Mouse (Mus musculus) left cerebral cortex, adult 9 months (tissue): ENCODE measurements around the gene Lig3.

ENCODE experiments used
- DNase-seq, 2 experiments: peaks; one replicate each; pipeline ENCODE4 v3.0.0; 2022; ENCODE audit warnings: low spot score in 2 of 2

The Lig3 gene

DNA sequence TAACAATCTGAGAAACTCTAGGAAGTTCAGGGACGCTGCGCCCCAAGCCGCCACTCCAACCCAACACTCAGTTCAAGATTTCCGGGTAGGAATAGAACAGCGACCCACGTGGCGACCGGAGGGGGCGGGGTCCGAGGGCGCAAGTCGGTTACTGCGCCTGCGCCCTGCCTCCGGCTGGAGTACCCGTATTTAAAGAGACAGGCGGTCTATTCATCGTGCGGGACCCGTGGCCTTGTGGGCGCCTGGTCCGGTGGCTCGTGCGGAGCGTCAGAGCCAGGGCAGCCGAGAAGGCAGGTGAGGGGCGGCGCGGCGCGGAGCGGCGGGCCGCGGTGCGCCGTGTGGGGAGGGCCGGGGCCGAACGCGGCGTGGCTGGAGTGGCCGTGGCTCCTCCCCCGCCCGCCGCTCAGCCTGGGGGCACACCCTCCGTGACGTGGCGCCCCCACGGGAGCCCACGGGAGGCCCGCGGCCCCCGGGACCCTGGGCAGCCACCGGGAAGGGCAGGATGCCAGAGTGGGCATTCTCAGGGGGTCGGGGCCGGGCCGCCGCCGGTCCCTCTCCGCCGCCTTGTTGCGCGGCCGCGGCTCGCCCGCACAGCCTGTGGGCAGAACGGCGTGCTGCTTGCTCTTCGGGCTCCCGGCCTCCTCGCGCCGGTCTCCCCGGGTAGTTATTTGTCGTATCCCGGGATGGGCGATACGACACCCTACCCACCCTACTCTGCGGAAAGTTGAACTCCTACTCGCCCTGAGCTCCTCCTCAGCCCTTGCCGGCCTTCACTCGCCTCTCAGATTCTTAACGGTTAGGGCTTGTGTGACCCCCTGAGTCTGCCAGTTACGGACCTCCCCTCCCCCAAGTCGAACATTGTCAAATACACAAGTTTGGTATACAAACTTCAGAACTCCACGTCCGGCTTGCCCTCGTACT is at the start of gene Lig3:
TSS of gene Lig3 (plus strand) at position 126 of the 921 bp plus-strand sequence.
- DNase-seq, result peak; percentile 78 to 95

DNA sequence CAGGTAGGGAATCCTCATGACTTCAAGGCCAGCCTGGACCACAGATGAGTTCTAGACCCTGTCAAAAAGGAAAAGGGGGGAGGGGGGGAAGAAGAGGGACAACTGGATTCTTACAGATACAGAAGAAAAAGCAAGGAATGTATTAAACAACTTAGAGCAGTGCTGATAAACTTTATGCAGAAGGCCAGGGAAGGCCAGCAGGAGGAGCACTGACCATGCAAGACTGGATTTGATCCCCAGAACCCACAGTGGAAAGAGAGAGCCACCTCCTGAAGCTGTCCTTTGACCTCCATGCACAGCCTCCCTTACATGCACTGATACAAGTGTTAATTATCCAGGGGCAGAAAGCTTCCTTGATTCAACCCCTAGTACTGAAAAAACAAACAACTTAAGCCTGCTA is 46.7 kb upstream of the Lig3 start:
- no peak for DNase-seq

DNA sequence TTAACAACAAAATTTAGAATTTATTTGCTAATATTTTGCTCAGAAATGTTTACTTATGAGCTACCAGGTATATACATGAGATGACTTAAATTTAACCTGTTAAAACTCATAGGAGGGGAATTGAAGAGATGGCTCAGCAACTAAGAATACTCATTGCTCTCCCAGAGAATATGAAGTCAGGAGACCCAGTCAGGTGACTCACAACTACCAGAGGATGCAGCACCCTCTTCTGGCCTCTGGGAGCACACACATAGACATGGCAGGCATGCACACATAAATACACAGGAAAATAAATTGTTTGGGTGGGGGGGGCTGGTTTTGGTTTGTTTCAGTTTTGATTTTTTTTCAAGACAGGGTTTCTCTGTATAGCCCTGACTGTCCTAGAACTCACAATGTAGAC is 41.9 kb upstream of the Lig3 start:
- DNase-seq, result no peak

DNA sequence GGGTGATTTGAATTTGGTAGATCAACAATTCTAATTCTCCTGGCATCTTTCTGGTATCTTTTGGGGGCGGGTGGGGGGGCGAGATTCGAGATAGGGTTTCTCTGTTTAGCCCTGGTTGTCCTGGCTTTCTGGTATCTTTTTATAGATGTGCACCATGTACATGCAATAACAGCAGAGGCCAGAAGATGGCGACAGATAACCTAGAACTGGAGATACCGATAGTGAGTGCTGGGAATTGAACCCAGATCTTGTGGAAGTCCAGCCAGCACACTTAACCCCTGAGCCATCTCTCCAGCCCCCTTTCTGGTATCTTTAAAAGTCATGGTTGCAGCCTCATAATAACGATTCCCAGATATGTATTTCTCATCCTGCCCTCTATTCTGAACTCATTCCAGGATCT is 34.8 kb upstream of the Lig3 start:
- DNase-seq, result peak in 1 of 2 experiments; percentile 14

DNA sequence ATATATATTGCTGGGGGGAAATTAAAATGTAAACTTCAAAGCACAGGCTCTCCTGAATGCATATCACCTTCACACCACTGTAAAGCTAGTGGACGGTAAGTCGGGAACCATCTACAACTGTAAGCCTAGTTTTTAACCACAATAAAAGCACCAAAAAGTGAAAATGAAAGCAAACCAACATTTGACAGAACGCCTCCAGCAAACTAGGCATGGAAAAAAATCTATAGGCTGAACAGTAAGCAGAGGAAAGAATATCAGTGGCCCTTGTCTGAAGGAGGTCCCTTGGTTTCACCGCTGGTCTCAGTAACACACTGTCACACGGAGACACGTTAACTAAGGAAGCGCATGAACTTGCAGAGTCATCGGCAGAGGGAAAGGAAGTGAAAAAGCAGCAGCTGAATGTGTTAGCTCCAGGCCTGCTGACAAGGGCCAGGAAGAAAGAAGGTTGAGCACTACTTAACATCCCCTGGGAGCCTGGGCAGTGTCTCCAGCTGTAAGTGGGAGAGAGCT is 34.0 kb upstream of the Lig3 start:
- DNase-seq, result no peak

DNA sequence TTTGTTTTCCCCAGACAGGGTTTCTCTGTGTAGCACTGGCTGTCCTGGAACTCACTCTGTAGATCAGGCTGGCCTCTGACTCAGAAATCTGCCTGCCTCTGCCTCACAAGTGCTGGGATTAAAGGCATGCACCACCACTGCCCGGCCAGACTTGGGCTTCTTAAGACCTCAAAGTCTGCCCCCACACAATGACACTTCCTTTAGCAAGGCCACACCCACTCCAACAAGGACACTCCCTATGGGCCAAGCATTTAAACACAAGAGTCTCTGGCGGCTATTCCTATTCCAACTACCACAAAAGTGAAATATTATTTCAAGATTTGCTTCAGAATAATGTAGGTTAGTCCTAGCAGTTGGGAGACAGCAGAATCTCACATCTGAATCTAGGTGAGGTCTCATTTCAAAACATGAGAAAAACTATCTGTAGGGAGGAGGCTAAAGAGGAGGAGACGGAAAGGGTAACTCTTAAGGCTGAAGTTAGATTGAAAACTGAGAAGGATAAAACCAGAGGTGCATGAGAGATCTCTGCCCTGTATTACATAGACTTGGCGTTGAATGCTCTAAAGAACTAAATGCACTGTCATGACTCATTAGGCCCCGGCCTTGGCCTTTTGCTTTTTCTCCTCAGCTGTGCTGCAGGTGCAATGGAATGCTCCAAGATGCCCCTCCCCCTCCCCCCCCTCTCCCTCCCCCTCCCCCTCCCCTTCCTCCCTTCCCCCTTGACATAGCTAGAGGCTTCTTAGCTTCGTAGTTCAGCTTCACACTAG is 28.4 kb upstream of the Lig3 start:
- no peak for DNase-seq

DNA sequence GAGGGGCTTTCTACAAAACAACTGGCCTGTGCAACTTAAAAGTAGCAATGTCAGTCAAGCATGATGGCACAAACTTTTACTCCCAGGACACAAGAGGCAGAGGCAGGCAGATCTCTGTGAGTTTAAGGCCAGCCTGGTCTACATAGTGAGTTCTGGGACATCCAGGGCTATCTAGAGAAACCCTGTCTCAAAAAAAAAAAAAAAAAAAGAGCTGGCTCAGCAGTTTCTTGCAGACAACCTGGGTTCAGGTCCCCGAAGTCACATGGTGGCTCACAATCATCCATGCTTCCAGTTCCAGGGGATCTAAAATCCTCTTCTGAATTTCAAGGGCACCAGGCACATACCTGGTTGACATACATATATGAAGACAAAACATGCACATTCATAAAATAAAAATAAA is 25.0 kb upstream of the Lig3 start:
- no peak for DNase-seq

DNA sequence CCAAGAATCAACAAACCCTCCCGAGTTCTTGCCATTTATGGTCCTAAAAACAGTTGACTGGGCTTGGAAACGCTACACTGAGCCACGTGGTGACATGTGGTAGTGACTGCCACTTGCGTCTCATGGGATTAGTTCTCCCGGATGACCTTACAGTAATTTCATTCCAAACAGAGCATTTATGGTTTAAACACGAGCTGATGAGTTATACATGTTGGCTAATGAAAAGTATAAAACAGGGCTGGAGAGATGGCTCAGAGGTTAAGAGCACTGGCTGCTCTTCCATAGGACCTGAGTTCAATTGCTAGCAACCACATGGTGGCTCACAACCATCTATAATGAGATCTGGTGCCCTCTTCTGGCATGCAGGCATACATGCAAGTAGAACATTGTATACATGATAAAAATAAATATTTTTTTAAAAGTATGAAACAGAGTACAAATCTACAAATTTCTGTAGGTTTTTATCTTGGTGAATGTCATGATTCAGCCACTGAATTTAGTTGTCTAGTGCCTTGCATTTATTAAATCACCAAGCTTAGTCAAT is 18.6 kb upstream of the Lig3 start:
- no peak for DNase-seq

DNA sequence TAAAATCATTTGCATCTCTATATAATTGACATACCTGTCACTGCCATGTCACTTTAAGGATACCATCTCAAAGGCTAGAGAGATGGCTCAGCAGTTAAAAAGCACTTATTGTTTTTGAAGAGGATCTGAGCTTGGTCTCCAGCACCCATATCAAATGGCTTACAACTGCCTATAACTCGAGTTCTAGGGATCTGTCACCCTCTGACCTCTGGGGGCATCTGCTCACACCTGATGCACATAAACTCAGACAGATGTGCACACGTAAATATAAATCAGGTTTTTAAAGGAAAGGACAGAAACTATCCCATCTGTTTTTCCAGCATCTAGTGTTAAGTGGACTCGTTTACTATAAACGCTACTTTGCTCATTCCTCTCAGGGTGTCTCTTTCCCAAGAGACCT is 17.6 kb upstream of the Lig3 start:
- no peak for DNase-seq

DNA sequence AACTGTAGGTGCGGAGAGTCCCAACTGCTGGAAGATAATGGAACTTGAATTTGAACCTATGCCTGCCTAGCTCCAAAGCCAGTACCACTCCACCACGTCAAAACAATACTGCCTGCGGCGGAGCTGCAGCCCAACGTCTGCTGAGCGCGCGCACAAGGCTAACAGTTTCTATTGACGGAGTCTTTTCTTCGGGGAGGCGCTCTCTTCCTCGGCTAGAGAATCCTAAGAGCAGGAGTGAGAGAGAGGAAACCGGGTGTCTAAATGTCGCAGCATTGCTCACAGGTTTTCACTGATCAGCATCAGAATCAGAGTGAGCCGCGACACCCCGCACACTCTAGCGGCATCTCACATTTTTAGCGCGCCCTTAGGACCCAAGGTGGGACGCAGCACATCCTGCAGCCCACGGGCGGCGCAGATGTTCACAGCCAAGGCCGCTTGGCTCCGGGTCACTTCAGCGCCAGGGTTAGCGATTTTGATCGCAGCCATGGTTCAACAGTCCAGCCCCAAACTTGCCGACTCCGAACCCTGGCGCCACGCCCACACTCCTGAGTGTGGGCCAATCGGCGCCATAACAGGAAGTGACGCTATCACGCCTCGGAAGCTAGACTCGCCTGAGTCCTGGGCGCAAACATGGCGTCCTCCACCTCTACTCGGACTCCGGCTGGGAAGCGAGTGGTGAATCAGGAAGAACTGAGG is 17.0 kb upstream of the Lig3 start, which contains the start of the genes Cct6b and Zfp830:
TSS of gene Cct6b (minus strand) at position 580 of the 696 bp plus-strand sequence.
TSS of gene Zfp830 (plus strand) at position 604 of the 696 bp plus-strand sequence.
- peak; percentile 72 to 91 for DNase-seq

DNA sequence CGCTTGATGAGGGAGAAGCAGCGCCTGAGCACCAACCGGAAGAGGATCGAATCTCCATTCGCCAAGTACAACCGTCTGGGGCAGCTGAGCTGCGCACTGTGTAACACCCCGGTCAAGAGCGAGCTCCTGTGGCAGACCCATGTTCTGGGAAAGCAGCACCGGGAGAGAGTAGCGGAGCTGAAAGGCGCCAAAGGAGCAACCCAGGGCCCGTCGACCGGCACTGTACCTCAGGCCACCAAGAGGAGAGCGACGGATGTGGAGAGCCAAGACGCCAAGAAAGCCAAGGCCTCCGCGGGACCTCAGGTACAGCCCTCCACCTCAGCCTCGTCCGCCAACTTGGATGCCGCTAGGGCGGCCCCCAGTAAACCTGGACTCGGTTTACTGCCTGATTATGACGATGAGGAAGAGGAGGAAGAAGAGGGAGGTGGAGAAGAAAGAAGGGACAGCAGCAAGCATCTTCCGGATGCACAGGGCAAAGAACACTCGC is 16.4 kb upstream of the Lig3 start:
- DNase-seq, result no peak

DNA sequence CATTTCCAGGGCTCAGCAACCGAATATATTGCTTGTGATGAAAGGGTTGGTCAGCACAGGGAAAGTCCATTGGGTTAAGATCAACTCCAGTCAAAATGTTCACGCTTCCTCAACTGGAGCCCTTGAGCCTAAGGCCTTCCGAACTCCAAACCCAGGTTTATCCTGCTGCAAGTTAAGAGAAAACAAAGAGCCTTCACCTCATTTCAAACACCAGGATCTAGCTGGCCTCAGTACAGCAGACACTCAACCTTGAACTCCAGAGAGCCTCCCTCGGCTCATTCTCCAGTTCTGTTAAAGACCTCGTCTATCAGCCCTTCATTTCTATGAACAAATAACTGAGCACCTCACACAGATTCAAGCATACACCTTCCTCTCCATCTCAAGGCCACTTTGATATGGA is 774 bp upstream of the Lig3 start:
- no peak for DNase-seq

DNA sequence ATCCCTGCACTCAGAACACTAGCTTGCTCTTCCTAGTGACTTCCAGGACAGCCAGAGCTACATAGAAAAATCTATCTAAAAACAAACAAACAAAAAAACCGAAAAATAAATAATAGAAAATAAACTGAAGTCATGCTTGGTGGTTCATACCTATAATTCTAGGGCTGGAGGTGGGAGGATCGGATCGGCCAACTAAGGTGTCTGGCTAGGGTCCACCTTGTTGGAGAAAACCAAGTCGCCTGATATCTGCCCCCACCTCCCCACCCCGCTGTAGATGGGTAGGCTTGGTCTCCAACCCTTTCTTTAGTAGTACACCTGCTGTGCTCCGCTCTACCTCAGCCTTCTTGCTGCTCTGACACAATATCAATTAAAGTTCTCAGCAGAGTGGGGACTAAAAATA is 1.3 kb downstream of the Lig3 start:
- DNase-seq, result no peak

DNA sequence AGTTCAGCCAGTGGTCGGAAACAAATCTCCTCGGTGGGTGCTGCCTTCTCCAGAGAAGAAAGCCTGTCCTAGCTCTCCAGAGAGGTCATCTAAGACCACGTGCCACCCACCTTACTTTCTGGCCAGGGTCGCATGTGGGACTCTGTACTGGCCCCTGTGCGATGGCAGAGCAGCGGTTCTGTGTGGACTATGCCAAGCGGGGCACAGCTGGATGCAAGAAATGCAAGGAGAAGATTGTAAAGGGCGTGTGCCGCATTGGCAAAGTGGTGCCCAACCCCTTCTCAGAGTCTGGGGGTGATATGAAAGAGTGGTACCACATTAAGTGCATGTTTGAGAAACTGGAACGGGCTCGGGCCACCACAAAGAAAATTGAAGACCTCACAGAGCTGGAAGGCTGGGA is 2.5 kb downstream of the Lig3 start:
- no peak for DNase-seq

DNA sequence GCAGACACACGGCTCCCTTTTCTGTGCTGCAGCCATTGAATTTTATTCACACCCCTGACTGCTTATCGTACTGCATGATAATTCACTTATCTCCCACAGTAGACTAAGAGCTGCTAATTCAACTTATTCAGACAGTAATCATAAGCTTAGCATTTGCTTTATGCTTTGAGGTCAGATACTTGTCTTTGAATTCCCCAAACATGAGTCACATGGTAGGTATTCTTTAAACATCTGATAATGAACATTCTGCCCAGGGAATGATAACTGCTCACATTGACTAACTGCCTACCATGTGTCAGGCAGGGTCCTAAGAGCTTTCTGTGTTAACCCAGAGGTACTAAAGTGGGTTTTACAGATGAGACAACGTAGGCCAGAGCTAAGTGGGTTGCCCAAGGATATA is 25.7 kb downstream of the Lig3 start:
- DNase-seq, result no peak

DNA sequence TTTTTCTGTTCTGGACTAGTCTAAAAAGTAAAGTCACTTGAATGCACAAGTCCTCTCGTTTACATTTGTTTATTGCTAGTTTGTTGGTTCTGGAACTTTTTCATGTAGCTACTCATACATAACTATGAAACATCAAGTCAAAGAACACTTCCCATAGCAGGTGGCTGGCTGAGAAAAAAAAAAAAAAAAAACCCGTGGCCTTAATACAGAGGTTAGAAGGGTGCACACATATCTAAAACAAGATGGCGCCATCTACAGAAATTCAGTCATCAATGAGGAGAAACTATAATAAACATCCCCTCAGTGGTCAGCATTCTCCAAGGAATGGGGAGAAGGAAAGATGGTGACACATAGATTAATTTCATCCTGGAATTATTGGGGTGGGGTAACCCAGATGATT is 26.5 kb downstream of the Lig3 start:
- no peak for DNase-seq

DNA sequence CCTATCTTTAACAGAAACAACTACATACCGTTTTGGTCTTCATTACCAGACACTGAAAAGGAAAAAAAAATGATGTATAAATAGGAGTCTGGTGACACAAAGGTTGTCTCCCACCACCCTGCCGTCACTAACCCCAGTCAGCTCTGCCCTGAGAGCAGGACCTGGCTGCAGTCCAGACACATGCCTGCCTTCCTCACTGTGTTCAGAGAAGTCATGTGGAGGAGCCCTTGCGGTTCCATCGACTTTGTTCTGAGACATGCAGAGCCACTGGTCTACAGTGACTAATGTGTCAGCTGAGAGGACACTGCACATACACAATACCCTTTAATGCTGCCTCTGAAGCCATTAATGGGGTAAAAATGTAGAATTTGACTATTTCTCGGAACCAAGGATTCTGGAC is 27.6 kb downstream of the Lig3 start:
- DNase-seq, result no peak

DNA sequence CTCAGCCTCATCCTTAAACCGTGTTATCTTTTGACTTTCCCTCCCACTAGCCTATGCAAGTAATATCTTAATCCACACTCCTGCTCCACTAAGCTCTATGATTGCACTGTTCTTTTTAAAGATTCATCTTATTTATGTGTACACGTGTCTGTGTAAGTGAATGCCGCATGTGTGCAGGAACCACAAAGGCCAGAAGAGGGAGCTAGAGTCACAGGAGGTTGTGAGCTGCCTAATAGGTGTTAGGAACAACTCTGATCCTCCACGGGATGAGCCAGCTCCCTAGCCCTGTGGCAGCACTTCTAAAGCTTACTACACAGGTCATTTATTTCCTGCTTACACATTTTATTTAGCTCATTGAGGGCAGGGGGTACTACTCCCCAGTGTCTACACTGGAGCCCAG is 38.4 kb downstream of the Lig3 start:
- peak in 1 of 2 experiments; percentile 39 for DNase-seq

DNA sequence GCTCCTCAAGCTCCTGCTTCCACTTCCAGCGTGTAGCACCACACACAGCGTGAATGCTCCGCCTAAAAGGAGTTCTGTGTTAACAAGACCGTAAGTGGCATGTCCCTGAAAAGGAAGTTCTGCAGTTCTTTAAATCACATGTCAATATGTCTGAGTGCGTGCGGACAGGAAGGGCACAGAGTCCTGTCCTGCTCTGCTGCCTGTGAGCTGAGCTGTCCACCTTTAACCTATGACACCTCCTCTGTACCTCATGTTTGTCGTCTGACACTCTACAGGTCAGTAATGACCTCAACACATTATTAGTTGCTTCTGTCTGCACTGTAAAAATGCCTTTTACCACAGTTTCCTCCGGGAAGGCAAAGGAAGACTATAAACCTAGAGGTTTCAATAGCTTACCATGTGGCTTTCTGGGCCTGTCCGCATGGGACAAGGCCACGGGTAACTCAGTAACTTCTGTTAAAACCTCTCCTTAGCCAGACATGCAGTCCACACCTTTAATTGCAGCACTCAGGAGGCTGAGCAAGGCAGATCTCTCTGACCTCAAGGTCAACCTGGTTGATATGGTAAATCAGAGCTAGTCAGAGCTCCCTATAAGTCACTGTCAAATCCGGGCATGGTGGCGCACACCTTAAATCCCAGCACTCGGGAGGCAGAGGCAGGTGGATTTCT is 40.0 kb downstream of the Lig3 start:
- DNase-seq, result no peak

DNA sequence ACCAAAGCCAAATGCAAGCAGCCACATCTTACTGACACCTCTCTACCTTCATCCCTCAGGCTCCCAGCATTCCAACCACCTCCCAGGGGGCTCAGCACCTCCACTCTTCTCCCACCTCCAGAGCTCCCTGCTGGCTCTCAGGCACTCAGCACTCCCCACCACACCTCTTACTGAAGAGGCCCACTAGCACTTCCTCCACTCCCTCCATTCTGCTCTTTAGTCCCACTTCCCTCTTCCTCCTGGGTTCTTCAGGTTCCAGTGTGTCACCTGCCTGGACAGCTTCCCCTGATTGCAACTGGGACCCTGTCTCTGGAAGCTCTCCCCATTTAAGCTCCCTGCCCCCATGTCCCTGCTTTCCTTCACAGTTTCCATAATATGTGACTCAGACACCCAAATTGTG is 45.9 kb downstream of the Lig3 start:
- DNase-seq, result no peak
